Mouse (Mus musculus): ENCODE measurements around the gene Muc5b. TPM values are rescaled to one million over a fixed set of nuclear protein-coding genes. Genes with fewer than 3 reads are reported as not detected.
"Not testable (repeated sequence)": the region's sequence is repeated elsewhere in the genome, so short reads cannot be mapped to it uniquely, and the experiment has no call there.

The Muc5b gene
- polyA plus RNA-seq (2017; shearing (Covaris generic)): not detected

- no peak for ATAC-seq
Observed at GRCm38 (mm10) chr7:141838779-141839178, at the start of gene Muc5b. Muc5b (plus strand) TSS chr7:141839070.

GRCm38 (mm10) chr7:141794251-141794650 is 44.6 kb upstream of the Muc5b start:
- no peak for ATAC-seq

- ATAC-seq: no peak
Observed at GRCm38 (mm10) chr7:141803206-141803605, 35.7 kb upstream of the Muc5b start.

GRCm38 (mm10) chr7:141805384-141805783 is 33.5 kb upstream of the Muc5b start:
- no peak for ATAC-seq

GRCm38 (mm10) chr7:141807823-141808222 is 31.0 kb upstream of the Muc5b start:
- ATAC-seq: not testable (repeated sequence)

- ATAC-seq: not testable (repeated sequence)
Observed at GRCm38 (mm10) chr7:141809933-141810332, 28.9 kb upstream of the Muc5b start.

GRCm38 (mm10) chr7:141813321-141813720 is 25.5 kb upstream of the Muc5b start:
- no peak for ATAC-seq

- no peak for ATAC-seq
Observed at GRCm38 (mm10) chr7:141815361-141815760, 23.5 kb upstream of the Muc5b start.

GRCm38 (mm10) chr7:141817355-141818075 is 21.4 kb upstream of the Muc5b start:
- ATAC-seq: no peak

- no peak for ATAC-seq
Observed at GRCm38 (mm10) chr7:141818267-141818666, 20.6 kb upstream of the Muc5b start.

GRCm38 (mm10) chr7:141822582-141823261 is 16.1 kb upstream of the Muc5b start:
- no peak for ATAC-seq

- ATAC-seq: no peak
Observed at GRCm38 (mm10) chr7:141823699-141824098, 15.2 kb upstream of the Muc5b start.

- no peak for ATAC-seq
Observed at GRCm38 (mm10) chr7:141824398-141824797, 14.5 kb upstream of the Muc5b start.

- no peak for ATAC-seq
Observed at GRCm38 (mm10) chr7:141835941-141836340, 2.9 kb upstream of the Muc5b start.

GRCm38 (mm10) chr7:141836423-141836822 is 2.4 kb upstream of the Muc5b start:
- ATAC-seq: no peak

GRCm38 (mm10) chr7:141840354-141840753 is 1.5 kb downstream of the Muc5b start:
- ATAC-seq: no peak

GRCm38 (mm10) chr7:141861046-141861445 is 22.2 kb downstream of the Muc5b start:
- no peak for ATAC-seq

- ATAC-seq: no peak
Observed at GRCm38 (mm10) chr7:141869644-141870043, 30.8 kb downstream of the Muc5b start.

GRCm38 (mm10) chr7:141870553-141870952 is 31.7 kb downstream of the Muc5b start:
- ATAC-seq: no peak

- no peak for ATAC-seq
Observed at GRCm38 (mm10) chr7:141874891-141875290, 36.0 kb downstream of the Muc5b start.

GRCm38 (mm10) chr7:141878813-141879212 is 39.9 kb downstream of the Muc5b start:
- no peak for ATAC-seq

GRCm38 (mm10) chr7:141892151-141892550 is 53.3 kb downstream of the Muc5b start:
- ATAC-seq: no peak

GRCm38 (mm10) chr7:141901825-141902224 is 63.0 kb downstream of the Muc5b start:
- peak; percentile 12 for ATAC-seq

GRCm38 (mm10) chr7:141902269-141902729 is 63.4 kb downstream of the Muc5b start:
- peak; percentile 93 for ATAC-seq
